Mouse (Mus musculus): Measurements from ENCODE around the gene Izumo4.

The Izumo4 gene

GRCm38 (mm10) chr10:80701721-80702535, at the start of gene Izumo4, which contains the start of gene Mob3a:
Gene Izumo4, plus strand, starts transcription at chr10:80702184.
Gene Mob3a, minus strand, starts transcription at chr10:80701977.
- DNase-seq, result peak; percentile 99

GRCm38 (mm10) chr10:80653156-80653720, 48.7 kb upstream of the Izumo4 start:
- DNase-seq, result no peak

- DNase-seq, result no peak
Observed at GRCm38 (mm10) chr10:80654866-80655265, 47.1 kb upstream of the Izumo4 start.

- DNase-seq, result no peak
Observed at GRCm38 (mm10) chr10:80655406-80656129, 46.4 kb upstream of the Izumo4 start.

- DNase-seq, result peak; percentile 98
Observed at GRCm38 (mm10) chr10:80656130-80656862, 45.7 kb upstream of the Izumo4 start.

- DNase-seq, result peak; percentile 60
Observed at GRCm38 (mm10) chr10:80656863-80657623, 44.9 kb upstream of the Izumo4 start, which contains the start of gene Btbd2. Gene Btbd2, minus strand, starts transcription at chr10:80657071.

- DNase-seq, result peak; percentile 43
Observed at GRCm38 (mm10) chr10:80658194-80658840, 43.7 kb upstream of the Izumo4 start.

- DNase-seq, result peak; percentile 63
Observed at GRCm38 (mm10) chr10:80658841-80659202, 43.2 kb upstream of the Izumo4 start.

GRCm38 (mm10) chr10:80659213-80659612, 42.8 kb upstream of the Izumo4 start:
- DNase-seq, result peak; percentile 85

- peak; percentile 87 for DNase-seq
Observed at GRCm38 (mm10) chr10:80661149-80661548, 40.8 kb upstream of the Izumo4 start.

GRCm38 (mm10) chr10:80663485-80664196, 38.3 kb upstream of the Izumo4 start:
- DNase-seq, result peak; percentile 49

- no peak for DNase-seq
Observed at GRCm38 (mm10) chr10:80664197-80665015, 37.6 kb upstream of the Izumo4 start.

GRCm38 (mm10) chr10:80665016-80665380, 37.0 kb upstream of the Izumo4 start:
- no peak for DNase-seq

- DNase-seq, result no peak
Observed at GRCm38 (mm10) chr10:80665459-80665858, 36.5 kb upstream of the Izumo4 start.

- DNase-seq, result no peak
Observed at GRCm38 (mm10) chr10:80665981-80666733, 35.8 kb upstream of the Izumo4 start.

GRCm38 (mm10) chr10:80666837-80667412, 35.1 kb upstream of the Izumo4 start:
- no peak for DNase-seq

- no peak for DNase-seq
Observed at GRCm38 (mm10) chr10:80668614-80669013, 33.4 kb upstream of the Izumo4 start.

GRCm38 (mm10) chr10:80669018-80669417, 33.0 kb upstream of the Izumo4 start:
- DNase-seq, result no peak
